Mouse (Mus musculus): ENCODE measurements around the gene Zfp184. TPM values are rescaled to one million over a fixed set of nuclear protein-coding genes. Genes with fewer than 3 reads are reported as not detected.

The Zfp184 gene
- polyA plus RNA-seq, 1 experiment from 2014 or later = 7.5 TPM

DNA sequence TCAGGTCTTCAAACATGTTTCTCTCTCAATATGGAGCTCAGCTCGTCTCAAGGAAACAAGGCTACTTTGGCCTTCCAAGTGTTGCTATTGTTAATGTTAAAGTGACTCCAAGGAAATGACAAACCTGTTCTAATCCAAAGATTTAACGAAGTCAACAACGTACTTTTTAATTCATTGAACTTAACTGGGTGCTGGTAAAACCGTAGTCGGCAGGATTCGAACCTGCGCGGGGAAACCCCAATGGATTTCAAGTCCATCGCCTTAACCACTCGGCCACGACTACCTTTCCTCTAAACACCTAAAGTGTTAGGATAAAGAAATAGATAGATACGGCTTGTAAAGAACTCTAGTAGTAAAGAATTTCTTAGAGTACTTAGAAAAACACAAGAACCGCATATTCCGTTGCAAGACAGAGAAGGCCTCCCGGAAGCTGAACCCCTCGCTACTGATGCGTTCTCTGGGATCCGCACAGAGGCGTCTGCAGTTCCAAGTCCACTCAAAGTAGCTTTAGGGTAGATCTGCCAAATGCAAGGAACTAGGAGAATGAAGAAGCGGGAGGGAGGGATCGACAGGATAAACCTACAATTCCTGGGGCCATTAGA lies 20.1 kb upstream of the Zfp184 start:
- H3K4me1 ChIP-seq (replicated peaks) = no peaks in the 10 kb centered on the region
- H3K27me3 ChIP-seq (replicated peaks) = no peaks in the 10 kb centered on the region
- WGBS = 14% methylated on average over 21 of the region's 21 CpGs
- H3K4me3 ChIP-seq (replicated peaks) = peak overlapping the region; percentile 29
- no peaks in the 10 kb centered on the region for H3K9me3 ChIP-seq
- ATAC-seq = peak; percentile 79
- no peak overlapping the region; the same call in 1 of the 2 replicates for H3K9ac ChIP-seq
- H3K27ac ChIP-seq = no peak overlapping the region
- H3K36me3 ChIP-seq = no peaks in the 10 kb centered on the region
- peak overlapping the region; percentile 51 for H3K4me2 ChIP-seq (replicated peaks)

DNA sequence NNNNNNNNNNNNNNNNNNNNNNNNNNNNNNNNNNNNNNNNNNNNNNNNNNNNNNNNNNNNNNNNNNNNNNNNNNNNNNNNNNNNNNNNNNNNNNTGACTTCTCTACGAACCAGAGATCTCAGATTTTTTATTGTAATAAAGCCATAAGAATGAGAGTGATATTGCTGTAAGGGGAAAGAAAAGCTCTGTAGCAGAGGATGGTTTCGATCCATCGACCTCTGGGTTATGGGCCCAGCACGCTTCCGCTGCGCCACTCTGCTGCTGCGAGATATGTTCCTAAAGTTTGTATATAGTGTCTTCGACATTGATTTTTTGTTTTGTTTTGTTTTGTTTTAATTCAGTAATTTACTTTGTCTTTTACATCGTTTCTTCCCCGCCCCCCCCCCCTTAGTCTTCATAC lies 13.9 kb upstream of the Zfp184 start:
- H3K4me2 ChIP-seq (replicated peaks) = no peak overlapping the region
- no peak overlapping the region for H3K4me3 ChIP-seq (replicated peaks)
- no peaks in the 10 kb centered on the region for H3K4me1 ChIP-seq (replicated peaks)
- WGBS = 35% methylated on average over 10 of the region's 10 CpGs
- ATAC-seq = no peak
- no peaks in the 10 kb centered on the region for H3K36me3 ChIP-seq
- H3K9me3 ChIP-seq = no peaks in the 10 kb centered on the region
- H3K27ac ChIP-seq = no peak overlapping the region
- H3K9ac ChIP-seq = no peak overlapping the region
- H3K27me3 ChIP-seq (replicated peaks) = no peaks in the 10 kb centered on the region

DNA sequence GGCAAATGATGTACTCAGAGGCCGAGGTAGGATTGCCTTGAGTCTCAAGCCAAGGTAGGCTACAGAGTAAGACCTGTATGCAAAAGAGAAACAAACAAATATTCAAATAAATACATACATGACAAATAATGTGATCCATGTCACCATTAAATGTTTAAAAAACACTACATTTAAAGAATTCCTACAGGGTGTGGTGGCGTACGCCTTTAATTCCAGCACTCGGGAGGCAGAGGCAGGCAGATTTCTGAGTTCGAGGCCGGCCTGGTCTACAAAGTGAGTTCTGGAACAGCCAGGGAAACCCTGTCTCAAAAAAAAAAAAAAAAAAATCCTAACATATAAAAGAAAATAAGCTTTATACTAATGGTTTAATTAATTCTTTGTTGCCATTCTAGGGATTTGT lies 13.2 kb upstream of the Zfp184 start:
- Histone ChIP-seq H3K36me3 (no peaks in the 10 kb centered on the region), H3K9ac (no peak overlapping the region), H3K4me3 (replicated peaks) (no peak overlapping the region), H3K4me1 (replicated peaks) (no peaks in the 10 kb centered on the region), H3K9me3 (no peaks in the 10 kb centered on the region), H3K4me2 (replicated peaks) (no peak overlapping the region), H3K27ac (no peak overlapping the region), H3K27me3 (replicated peaks) (no peaks in the 10 kb centered on the region)
- WGBS = 72% methylated on average over 6 of the region's 6 CpGs
- ATAC-seq = no peak

DNA sequence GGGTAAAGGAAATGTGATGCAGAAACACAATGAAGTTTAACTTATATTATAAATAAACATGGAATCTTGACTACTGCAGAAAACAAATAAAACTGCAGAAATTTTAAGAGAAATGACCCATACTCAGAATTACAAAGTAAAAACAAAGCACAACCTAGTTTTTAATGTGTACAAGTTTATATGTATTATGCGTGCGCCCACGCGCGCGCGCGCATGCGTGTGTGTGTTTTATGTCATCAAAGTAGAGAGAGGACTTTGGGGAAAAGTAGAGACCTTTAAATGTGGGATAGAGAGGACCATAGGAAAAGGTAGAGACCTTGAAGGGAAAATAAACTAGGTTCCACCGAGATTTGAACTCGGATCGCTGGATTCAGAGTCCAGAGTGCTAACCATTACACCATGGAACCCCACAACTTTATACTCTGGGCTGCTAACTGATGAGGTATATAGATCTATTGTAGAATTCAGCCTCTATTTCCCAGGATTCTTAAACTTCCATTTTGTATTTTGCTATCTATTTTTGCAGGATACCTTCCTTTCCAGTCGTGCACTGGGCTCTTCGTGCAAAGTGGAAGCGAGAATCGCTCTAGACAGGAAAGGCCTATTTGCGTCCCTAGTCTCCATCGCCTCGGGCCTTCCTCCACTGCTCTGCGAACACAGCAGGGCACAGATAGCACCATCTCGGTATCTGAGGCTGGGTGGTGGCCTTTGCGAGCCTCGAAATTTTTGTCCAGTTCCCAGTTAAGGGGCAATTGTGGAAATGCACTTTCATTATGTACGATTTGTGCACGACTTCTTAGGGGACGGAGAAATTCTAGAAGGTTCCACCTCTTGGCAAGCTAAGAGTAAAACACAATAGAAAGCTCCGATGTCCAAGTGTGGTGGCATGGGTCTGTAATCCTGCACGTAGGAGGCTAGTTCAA lies 11.0 kb upstream of the Zfp184 start:
- Histone ChIP-seq H3K9me3 (no peaks in the 10 kb centered on the region), H3K4me1 (replicated peaks) (no peaks in the 10 kb centered on the region), H3K27ac (no peak overlapping the region), H3K4me3 (replicated peaks) (0 out of 2 replicates have a peak overlapping the region, but pooled peaks have one; percentile 9), H3K36me3 (no peaks in the 10 kb centered on the region), H3K27me3 (replicated peaks) (no peaks in the 10 kb centered on the region), H3K9ac (no peak overlapping the region), H3K4me2 (replicated peaks) (peak overlapping the region; percentile 48)
- ATAC-seq = peak; percentile 22; the same call in 1 of the 2 replicates
- WGBS = 24% methylated on average over 28 of the region's 28 CpGs

DNA sequence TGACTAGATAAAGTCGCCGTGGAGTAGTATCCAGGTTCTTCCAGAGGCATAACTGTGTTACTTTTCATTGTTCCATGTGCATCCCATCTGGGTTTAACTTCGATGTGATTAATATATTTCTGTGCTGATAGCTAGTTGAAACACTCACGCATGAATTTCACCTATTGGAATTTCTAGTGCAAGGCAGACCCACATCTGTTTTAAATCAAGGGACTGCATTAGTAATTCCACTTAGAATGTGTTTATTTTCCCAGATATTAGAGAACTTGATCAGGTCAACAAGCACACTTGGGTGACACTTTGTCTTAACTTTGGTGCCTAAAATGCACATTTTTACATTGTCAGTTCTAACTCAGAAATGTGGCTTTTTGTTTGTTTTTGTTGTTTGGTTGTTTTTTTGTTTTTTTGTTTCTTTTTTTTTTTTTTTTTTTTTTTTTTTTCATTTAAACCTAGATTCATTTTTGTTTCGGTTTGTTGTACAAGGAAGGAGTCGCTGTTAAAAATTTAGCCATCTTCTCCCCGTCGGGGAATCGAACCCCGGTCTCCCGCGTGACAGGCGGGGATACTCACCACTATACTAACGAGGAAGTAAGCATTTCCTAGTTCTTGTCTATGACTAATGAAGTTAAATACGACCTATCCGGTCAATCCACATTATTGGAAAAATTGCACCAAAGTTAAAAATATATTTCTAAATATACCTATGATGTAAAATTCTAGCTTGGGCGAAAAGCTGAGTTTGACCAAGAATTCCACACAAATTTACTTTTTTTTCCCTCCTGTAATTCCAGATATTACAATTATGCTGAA lies 9.7 kb upstream of the Zfp184 start:
- Histone ChIP-seq H3K9ac (no peak overlapping the region), H3K36me3 (no peaks in the 10 kb centered on the region), H3K4me2 (replicated peaks) (0 out of 2 replicates have a peak overlapping the region, but pooled peaks have one; percentile 47), H3K9me3 (no peaks in the 10 kb centered on the region), H3K4me1 (replicated peaks) (no peaks in the 10 kb centered on the region), H3K27ac (no peak overlapping the region), H3K4me3 (replicated peaks) (no peak overlapping the region), H3K27me3 (replicated peaks) (no peaks in the 10 kb centered on the region)
- WGBS = 16% methylated on average over 17 of the region's 17 CpGs
- peak; percentile 40 for ATAC-seq

DNA sequence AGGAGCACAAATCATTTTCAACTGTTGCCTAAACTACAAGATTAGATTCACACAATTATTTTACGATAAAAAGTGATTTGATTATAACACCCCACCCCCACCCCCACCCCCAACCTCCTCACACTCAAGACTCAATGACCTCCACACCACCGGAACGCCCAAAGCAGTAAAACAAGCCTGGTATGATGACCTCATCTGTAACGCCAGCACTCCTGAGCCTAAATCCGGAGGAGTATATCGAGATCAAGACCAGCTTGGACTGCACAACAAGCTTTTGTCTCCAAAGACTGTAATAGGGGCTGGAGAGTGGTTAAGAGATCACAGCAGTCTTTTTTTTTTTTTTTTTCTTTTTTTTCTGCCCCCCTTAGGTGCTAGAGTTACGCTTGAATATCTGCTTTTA lies 9.1 kb upstream of the Zfp184 start:
- ATAC-seq = no peak; the same call in 1 of the 2 replicates

DNA sequence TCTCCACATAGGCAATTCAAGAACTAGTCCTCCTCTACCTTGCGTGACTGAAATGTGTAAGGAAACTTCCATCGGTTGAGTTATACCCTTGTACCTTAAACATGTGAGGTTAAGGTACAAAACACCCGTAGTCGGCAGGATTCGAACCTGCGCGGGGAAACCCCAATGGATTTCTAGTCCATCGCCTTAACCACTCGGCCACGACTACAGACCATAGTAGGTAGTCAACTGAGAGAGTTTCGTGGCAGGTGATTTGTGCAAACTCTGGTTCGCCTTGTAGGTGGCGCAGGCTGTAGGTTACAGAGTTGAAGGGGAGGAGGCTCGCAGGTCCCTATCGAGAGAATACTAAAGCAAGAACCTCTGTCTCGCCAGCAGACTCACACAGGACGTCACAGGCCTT lies 7.9 kb upstream of the Zfp184 start:
- peak; percentile 75 for ATAC-seq
- 9% methylated on average over 17 of the region's 17 CpGs for WGBS
- Histone ChIP-seq H3K4me2 (replicated peaks) (peak overlapping the region; percentile 47), H3K4me3 (replicated peaks) (peak overlapping the region; percentile 30), H3K4me1 (replicated peaks) (no peaks in the 10 kb centered on the region), H3K36me3 (no peaks in the 10 kb centered on the region), H3K27me3 (replicated peaks) (no peaks in the 10 kb centered on the region), H3K9me3 (no peaks in the 10 kb centered on the region), H3K27ac (no peak overlapping the region), H3K9ac (0 out of 2 replicates have a peak overlapping the region, but pooled peaks have one; percentile 17)

More for the DNA sequence above, 9.1 kb upstream of the Zfp184 start:
- Histone ChIP-seq H3K9ac (no peak overlapping the region), H3K36me3 (no peaks in the 10 kb centered on the region), H3K27ac (no peak overlapping the region), H3K27me3 (replicated peaks) (no peaks in the 10 kb centered on the region), H3K9me3 (no peaks in the 10 kb centered on the region), H3K4me1 (replicated peaks) (no peaks in the 10 kb centered on the region), H3K4me2 (replicated peaks) (peak overlapping the region; percentile 47), H3K4me3 (replicated peaks) (peak overlapping the region; percentile 16; the same call in 1 of the 2 replicates)
- WGBS = 9% methylated on average over 7 of the region's 7 CpGs

DNA sequence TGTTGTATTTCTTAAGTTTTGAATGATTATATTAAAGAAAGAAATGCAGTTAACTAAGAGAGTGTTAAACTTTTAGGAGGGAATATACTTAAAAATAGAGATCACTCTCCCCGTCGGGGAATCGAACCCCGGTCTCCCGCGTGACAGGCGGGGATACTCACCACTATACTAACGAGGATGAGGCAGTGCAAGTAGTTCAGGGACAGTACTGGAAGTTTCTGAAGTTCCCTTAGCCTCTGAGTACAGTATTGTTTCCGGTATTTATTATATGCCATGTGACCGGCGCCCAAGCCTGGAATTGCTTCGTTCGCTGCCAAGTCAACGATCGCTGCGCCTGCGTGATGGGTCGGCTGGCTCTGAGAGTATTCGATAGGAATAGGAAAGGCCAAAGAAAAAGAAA lies 4.7 kb upstream of the Zfp184 start:
- Histone ChIP-seq H3K27ac (peak overlapping the region; percentile 52), H3K4me2 (replicated peaks) (peak overlapping the region; percentile 63), H3K9ac (peak overlapping the region; percentile 41), H3K27me3 (replicated peaks) (no peaks in the 10 kb centered on the region), H3K36me3 (no peaks in the 10 kb centered on the region), H3K4me1 (replicated peaks) (no peaks in the 10 kb centered on the region), H3K4me3 (replicated peaks) (peak overlapping the region; percentile 45), H3K9me3 (no peaks in the 10 kb centered on the region)
- WGBS = under 1% methylated on average over 19 of the region's 19 CpGs
- peak; percentile 80 for ATAC-seq

DNA sequence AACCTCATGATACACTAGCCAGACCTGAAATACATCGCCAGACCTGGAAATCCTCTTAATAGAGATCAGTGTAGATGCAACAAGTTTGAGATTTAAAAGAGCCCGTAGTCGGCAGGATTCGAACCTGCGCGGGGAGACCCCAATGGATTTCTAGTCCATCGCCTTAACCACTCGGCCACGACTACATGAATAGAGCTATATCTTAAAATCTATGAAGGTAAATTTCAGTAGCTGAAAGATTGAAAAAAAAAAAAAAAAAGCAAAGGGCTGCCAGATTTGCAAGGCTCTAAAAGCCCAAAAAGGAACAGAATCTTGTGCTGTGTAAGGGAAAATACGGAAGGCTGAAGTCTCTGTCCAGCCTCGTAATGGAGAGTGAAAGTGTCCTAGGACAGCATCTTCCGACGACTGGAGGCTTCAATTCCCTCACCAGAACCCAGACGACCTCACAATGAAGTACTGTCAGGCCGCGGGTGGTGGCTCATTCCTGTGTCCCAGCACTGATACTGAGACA lies 4.0 kb upstream of the Zfp184 start:
- Histone ChIP-seq H3K4me2 (replicated peaks) (peak overlapping the region; percentile 63), H3K4me3 (replicated peaks) (peak overlapping the region; percentile 45), H3K36me3 (no peaks in the 10 kb centered on the region), H3K9ac (peak overlapping the region; percentile 41), H3K9me3 (no peaks in the 10 kb centered on the region), H3K27ac (peak overlapping the region; percentile 52), H3K27me3 (replicated peaks) (no peaks in the 10 kb centered on the region), H3K4me1 (replicated peaks) (no peaks in the 10 kb centered on the region)
- peak; percentile 59 for ATAC-seq
- WGBS = under 1% methylated on average over 16 of the region's 16 CpGs

DNA sequence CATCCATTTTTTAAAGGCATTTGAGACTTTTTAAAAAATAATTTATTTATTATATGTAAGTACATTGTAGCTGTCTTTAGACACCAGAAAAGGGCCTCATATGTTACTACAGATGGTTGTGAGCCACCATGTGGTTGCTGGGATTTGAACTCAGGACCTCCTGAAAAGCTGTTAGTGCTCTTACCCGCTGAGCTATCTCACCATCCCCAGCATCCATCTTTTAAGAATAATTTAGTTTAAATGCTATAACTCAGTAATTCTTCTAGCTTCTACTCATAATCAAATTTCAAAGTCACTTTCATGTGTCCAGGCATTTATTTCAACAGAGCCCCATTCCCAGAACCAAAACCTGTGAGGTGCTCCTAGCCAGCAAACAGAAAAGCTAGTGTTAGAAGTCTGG lies 1.2 kb upstream of the Zfp184 start:
- Histone ChIP-seq H3K4me3 (replicated peaks) (no peak overlapping the region), H3K4me2 (replicated peaks) (no peak overlapping the region), H3K4me1 (replicated peaks) (0 out of 2 replicates have a peak, but pooled peaks cover 2% of the 10 kb centered on the region), H3K27ac (no peak overlapping the region), H3K36me3 (no peaks in the 10 kb centered on the region), H3K9me3 (no peaks in the 10 kb centered on the region), H3K27me3 (replicated peaks) (no peaks in the 10 kb centered on the region), H3K9ac (no peak overlapping the region)
- 82% methylated on average over 1 of the region's 1 CpGs for WGBS
- ATAC-seq = no peak

DNA sequence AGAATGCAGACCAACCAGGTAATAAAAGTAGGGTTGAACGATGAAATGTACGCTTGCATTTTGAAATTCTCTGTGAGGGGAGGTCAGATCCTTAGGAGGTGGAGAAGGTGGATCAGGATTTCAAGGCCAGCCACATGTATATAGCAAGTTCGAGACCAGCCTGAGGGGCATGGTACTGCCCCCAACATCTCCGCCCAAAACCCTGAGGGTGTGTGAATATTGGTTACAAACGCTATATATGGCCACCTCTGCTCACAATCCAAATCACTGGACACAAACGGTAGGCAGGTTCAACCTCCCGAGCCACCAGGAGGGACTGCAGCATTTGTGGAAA lies 335 bp upstream of the Zfp184 start:
- Histone ChIP-seq H3K4me3 (replicated peaks) (peak overlapping the region; percentile 70), H3K4me1 (replicated peaks) (0 out of 2 replicates have a peak, but pooled peaks cover 2% of the 10 kb centered on the region), H3K27me3 (replicated peaks) (no peaks in the 10 kb centered on the region), H3K4me2 (replicated peaks) (peak overlapping the region; percentile 81), H3K9me3 (no peaks in the 10 kb centered on the region), H3K9ac (peak overlapping the region; percentile 23), H3K27ac (0 out of 2 replicates have a peak overlapping the region, but pooled peaks have one; percentile 1), H3K36me3 (no peaks in the 10 kb centered on the region)
- ATAC-seq = no peak
- under 1% methylated on average over 7 of the region's 7 CpGs for WGBS

DNA sequence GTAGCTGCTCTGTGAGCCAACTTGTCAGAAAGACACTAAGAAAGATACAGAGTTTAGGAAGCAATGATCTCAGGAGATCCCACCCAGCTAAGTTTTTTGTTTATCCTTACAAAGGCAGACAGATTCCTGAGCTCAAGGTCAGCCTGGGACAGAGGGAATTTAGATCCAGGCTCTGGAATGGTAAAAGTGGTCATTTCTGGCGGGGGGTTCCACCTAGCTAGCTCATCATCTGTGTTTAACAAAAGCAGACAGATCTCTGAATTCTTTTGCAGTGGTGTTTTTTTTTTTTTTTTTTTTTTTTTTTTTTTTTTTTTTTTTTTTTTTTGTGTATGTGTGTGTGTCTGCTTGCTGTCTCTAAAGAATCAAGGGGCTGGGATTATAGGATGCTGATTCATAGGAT lies 24.4 kb downstream of the Zfp184 start:
- no peak for ATAC-seq
- no peaks in the 10 kb centered on the region for H3K27me3 ChIP-seq (replicated peaks)
- no peak overlapping the region for H3K4me3 ChIP-seq (replicated peaks)
- no peak overlapping the region for H3K27ac ChIP-seq
- H3K9ac ChIP-seq = no peak overlapping the region
- no peak overlapping the region for H3K4me2 ChIP-seq (replicated peaks)
- H3K9me3 ChIP-seq = no peaks in the 10 kb centered on the region
- no peaks in the 10 kb centered on the region for H3K36me3 ChIP-seq
- 38% methylated on average over 1 of the region's 1 CpGs for WGBS
- H3K4me1 ChIP-seq (replicated peaks) = no peaks in the 10 kb centered on the region

All from intestine, embryonic 15.5 days (tissue).